In the genomic region with DNA sequence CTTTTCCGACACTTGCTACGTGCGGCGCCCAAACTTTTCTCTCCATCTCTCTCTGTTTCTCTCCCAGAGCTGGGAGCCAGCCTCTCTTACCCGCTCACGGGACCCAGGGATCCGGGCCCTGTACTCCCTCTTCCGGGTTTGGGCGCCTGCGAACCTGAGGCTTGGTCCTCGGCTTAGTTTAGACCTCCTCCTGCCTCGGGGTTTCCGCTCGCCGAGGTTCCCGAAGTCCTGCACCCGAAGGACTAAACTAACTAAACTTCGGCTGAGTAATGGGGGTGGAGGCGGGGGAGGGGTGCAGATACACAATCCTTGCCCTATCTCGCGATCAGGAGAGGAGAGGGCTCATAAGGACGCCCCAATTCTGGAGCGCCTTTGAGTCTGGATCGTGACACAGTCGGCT, we compare ENCODE assay signal across 8 mouse cellular contexts. TPM values are rescaled to one million over a fixed set of nuclear protein-coding genes. Genes with fewer than 3 reads are reported as not detected.
DNase-seq lines count a peak whose midpoint lies in the region; ATAC-seq lines count a peak whose summit lies in the region.

Sall1 (minus strand) TSS at position 223 of the 400 bp plus-strand sequence.

- H3K36me3 ChIP-seq in lung, embryonic 15.5 days = no peaks in the 10 kb centered on the region
- no peaks in the 10 kb centered on the region for H3K36me3 ChIP-seq in forebrain, embryonic 11.5 days (ENCODE audit: control insufficient read depth, insufficient read depth, low read length)
- no peaks in the 10 kb centered on the region for H3K36me3 ChIP-seq in kidney, embryonic 14.5 days (ENCODE audit: control insufficient read depth, insufficient read depth, low read length)
- no peaks in the 10 kb centered on the region for H3K36me3 ChIP-seq in liver, embryonic 15.5 days (replicated peaks)

- ATAC-seq in lung, embryonic 15.5 days (ENCODE audit: borderline replicate concordance, extremely low read depth, low FRiP score, low TSS enrichment) = no peak
- ATAC-seq in forebrain, embryonic 11.5 days (replicated peaks; ENCODE audit: low FRiP score) = no peak
- ATAC-seq in kidney, embryonic 14.5 days (ENCODE audit: low FRiP score, low TSS enrichment) = 0 out of 2 replicates have a peak, but pooled peaks have one; percentile 0
- ATAC-seq in liver, embryonic 15.5 days (ENCODE audit: insufficient read depth) = no peak
- no peak for ATAC-seq in megakaryocyte progenitor cell, adult 5-6 weeks (replicated peaks; ENCODE audit: poor library complexity)

- peak within 1 kb of the TSS; percentile 43 for H3K4me3 ChIP-seq in lung, embryonic 15.5 days
- H3K4me3 ChIP-seq in forebrain, embryonic 11.5 days (ENCODE audit: low read depth, low read length) = peak within 1 kb of the TSS; percentile 91
- H3K4me3 ChIP-seq in kidney, embryonic 14.5 days (ENCODE audit: low read length) = peak within 1 kb of the TSS; percentile 75
- H3K4me3 ChIP-seq in liver, embryonic 15.5 days (replicated peaks) = peak within 1 kb of the TSS; percentile 52

- under 1% methylated on average over 25 of the region's 25 CpGs for WGBS in lung, embryonic 15.5 days
- under 1% methylated on average over 25 of the region's 25 CpGs for WGBS in forebrain, embryonic 11.5 days
- 1% methylated on average over 25 of the region's 25 CpGs for WGBS in kidney, embryonic 14.5 days
- WGBS in liver, embryonic 15.5 days (ENCODE audit: insufficient replicate concordance) = under 1% methylated on average over 25 of the region's 25 CpGs

- no peak within 1 kb of the TSS for H3K27ac ChIP-seq in lung, embryonic 15.5 days
- peak within 1 kb of the TSS; percentile 99 for H3K27ac ChIP-seq in forebrain, embryonic 11.5 days (ENCODE audit: low read depth, low read length)
- peak within 1 kb of the TSS; percentile 99 for H3K27ac ChIP-seq in kidney, embryonic 14.5 days (ENCODE audit: low read depth, low read length)
- H3K27ac ChIP-seq in liver, embryonic 15.5 days (replicated peaks) = peak within 1 kb of the TSS; percentile 68

- no peak within 1 kb of the TSS; the same call in none of the 2 replicates for H3K9ac ChIP-seq in lung, embryonic 15.5 days
- H3K9ac ChIP-seq in forebrain, embryonic 11.5 days (ENCODE audit: low read length) = peak within 1 kb of the TSS; percentile 100
- H3K9ac ChIP-seq in kidney, embryonic 14.5 days (ENCODE audit: low read depth, low read length) = peak within 1 kb of the TSS; percentile 96
- no peak within 1 kb of the TSS for H3K9ac ChIP-seq in liver, embryonic 15.5 days

- H3K9me3 ChIP-seq in lung, embryonic 15.5 days = no peaks in the 10 kb centered on the region
- no peaks in the 10 kb centered on the region for H3K9me3 ChIP-seq in forebrain, embryonic 11.5 days (ENCODE audit: control insufficient read depth, low read length)
- no peaks in the 10 kb centered on the region for H3K9me3 ChIP-seq in kidney, embryonic 14.5 days (ENCODE audit: control insufficient read depth, low read length)
- H3K9me3 ChIP-seq in liver, embryonic 15.5 days (replicated peaks) = no peaks in the 10 kb centered on the region

- H3K4me1 ChIP-seq in lung, embryonic 15.5 days = peaks cover 37% of the 10 kb centered on the region
- H3K4me1 ChIP-seq in forebrain, embryonic 11.5 days (replicated peaks; ENCODE audit: control insufficient read depth, insufficient read depth, low read length) = peaks cover 12% of the 10 kb centered on the region
- H3K4me1 ChIP-seq in kidney, embryonic 14.5 days (ENCODE audit: control insufficient read depth, insufficient read depth, low read length) = peaks cover 18% of the 10 kb centered on the region; the same call in 1 of the 2 replicates
- H3K4me1 ChIP-seq in liver, embryonic 15.5 days (replicated peaks) = no peaks in the 10 kb centered on the region

- DNase-seq in lung, postnatal 25 days (ENCODE audit: low spot score) = no peak
- DNase-seq in forebrain, embryonic 11.5 days (ENCODE audit: low spot score) = peak; percentile 76
- no peak for DNase-seq in B cell, adult 2 months
- DNase-seq in frontal cortex, postnatal 14 days (ENCODE audit: low spot score in 2 of 2) = no peak

- peak within 1 kb of the TSS; percentile 89 for H3K4me2 ChIP-seq in lung, embryonic 15.5 days
- H3K4me2 ChIP-seq in forebrain, embryonic 11.5 days (ENCODE audit: low read depth, low read length, severe bottlenecking) = peak within 1 kb of the TSS; percentile 75
- H3K4me2 ChIP-seq in kidney, embryonic 14.5 days (replicated peaks; ENCODE audit: low read depth, low read length) = peak within 1 kb of the TSS; percentile 65
- H3K4me2 ChIP-seq in liver, embryonic 15.5 days = peak within 1 kb of the TSS; percentile 54

- peaks cover 99% of the 10 kb centered on the region for H3K27me3 ChIP-seq in lung, embryonic 15.5 days
- peaks cover 20% of the 10 kb centered on the region for H3K27me3 ChIP-seq in forebrain, embryonic 11.5 days (ENCODE audit: control insufficient read depth, insufficient read depth, low read length)
- H3K27me3 ChIP-seq in kidney, embryonic 14.5 days (ENCODE audit: control insufficient read depth, insufficient read depth, low read length) = peaks cover 5% of the 10 kb centered on the region
- H3K27me3 ChIP-seq in liver, embryonic 15.5 days = peaks cover 99% of the 10 kb centered on the region

RNA-seq across cellular contexts. Expression of gene Sall1, which starts in this region (rescaled TPM):
- 0.10 and 0.21 TPM in 2 replicates for polyA plus RNA-seq in lung, embryonic 15.5 days (2015; fragmentation: Nextera tagmentation; extraction: Ambion mirVana)
- 27.8 and 32.9 TPM in 2 replicates for polyA plus RNA-seq in forebrain, embryonic 11.5 days (2014; fragmentation: Nextera tagmentation; extraction: Ambion mirVana)
- 44.4 and 64.6 TPM in 2 replicates for polyA plus RNA-seq in kidney, embryonic 14.5 days (2014; fragmentation: Nextera tagmentation; extraction: Ambion mirVana)
- polyA plus RNA-seq in liver, embryonic 15.5 days (2015; fragmentation: Nextera tagmentation; extraction: Ambion mirVana) = 0.99 and 1.0 TPM in 2 replicates
- not detected in 2 replicates for total RNA-seq in megakaryocyte progenitor cell, adult 5-6 weeks (2015)
- not detected in 2 replicates for total RNA-seq in megakaryocyte progenitor cell, adult 5-6 weeks (2017)

Comparison
In these comparisons a context has a peak if more than half of its experiments do, and no peak if none do; other contexts are left out.
1. RNA of gene Sall1 (polyA plus RNA-seq): 44.4 to 64.6 TPM in kidney, embryonic 14.5 days and 27.8 to 32.9 TPM in forebrain, embryonic 11.5 days; 0.99 to 1.0 TPM in liver, embryonic 15.5 days and 0.10 to 0.21 TPM in lung, embryonic 15.5 days; every median in the first group is over 10 times any median in the second.
2. H3K9ac ChIP-seq: peak in forebrain, embryonic 11.5 days (single experiment) and kidney, embryonic 14.5 days (single experiment); none in lung, embryonic 15.5 days (single experiment) and liver, embryonic 15.5 days (single experiment).
3. Peak in every context shown above with its lines, with median percentiles within 50 percentile points of each other: H3K4me2 ChIP-seq and H3K4me3 ChIP-seq.